Mouse (Mus musculus) intestine, embryonic 14.5 days (tissue): ENCODE data around the gene Rnls. TPM values are rescaled to one million over a fixed set of nuclear protein-coding genes. Genes with fewer than 3 reads are reported as not detected.

Experiments used
- ATAC-seq: fragments of 200-750 bp; cut with Nextera tagmentation; replicated peaks from 2 replicates; pipeline ENCODE4 v1.8.0; 2017; ENCODE audit warnings: low read depth, moderate number of reproducible peaks, moderate TSS enrichment, moderate library complexity; ENCODE audit not compliant: low FRiP score, low TSS enrichment
- DNase-seq: peaks from one replicate; pipeline ENCODE4 v3.0.0-alpha.2; 2018; ENCODE audit warnings: low spot score
- H3K27ac ChIP-seq: fragments of 300-500 bp; sonication (generic); 2 replicates; pipeline ENCODE4 v1.5.1; 2014; ENCODE audit warnings: low read depth, mild to moderate bottlenecking, control low read depth
- H3K27me3 ChIP-seq: fragments of 300-500 bp; sonication (generic); replicated peaks from 2 replicates; pipeline ENCODE4 v1.6.1; 2014; ENCODE audit warnings: low read length, control low read depth; ENCODE audit not compliant: control insufficient read depth, insufficient read depth
- H3K36me3 ChIP-seq: fragments of 300-500 bp; sonication (generic); 2 replicates; pipeline ENCODE4 v1.6.1; 2014; ENCODE audit warnings: low read length, control low read depth; ENCODE audit not compliant: control insufficient read depth, insufficient read depth
- H3K4me1 ChIP-seq: fragments of 300-500 bp; sonication (generic); replicated peaks from 2 replicates; pipeline ENCODE4 v1.6.1; 2014; ENCODE audit warnings: low read length, control low read depth, mixed read lengths; ENCODE audit not compliant: control insufficient read depth, insufficient read depth
- H3K4me2 ChIP-seq: fragments of 300-500 bp; sonication (generic); 2 replicates; pipeline ENCODE4 v1.6.1; 2014; ENCODE audit warnings: low read length
- H3K4me3 ChIP-seq: fragments of 300-500 bp; sonication (generic); 2 replicates; pipeline ENCODE4 v1.5.1; 2014; ENCODE audit warnings: low read depth, low read length, control low read depth, mixed read lengths
- H3K9ac ChIP-seq: fragments of 300-500 bp; sonication (generic); 2 replicates; pipeline ENCODE4 v1.6.1; 2014; ENCODE audit warnings: mild to moderate bottlenecking, low read length
- H3K9me3 ChIP-seq: fragments of 300-500 bp; sonication (generic); 2 replicates; pipeline ENCODE4 v1.6.1; 2016; ENCODE audit warnings: low read length, control low read depth; ENCODE audit not compliant: control insufficient read depth
- WGBS: fragments of 180-500 bp; shearing (Covaris S2); extraction: QIAGEN DNeasy Blood & Tissue Kit; methylation state at CpG from one replicate; pipeline ENCODE4 v1.1.7; 2014; 5-methylcytosine and 5-hydroxymethylcytosine counted together
- polyA plus RNA-seq: library from polyadenylated mRNA; unstranded; fragments of >200 nt; fragmentation: Nextera tagmentation; extraction: Ambion mirVana; gene quantifications from 2 replicates; pipeline ENCODE4 v1.2.1, GENCODE M21; 2014

The Rnls gene
- polyA plus RNA-seq, 1 experiment from 2014 or later = 6.4 TPM

DNA sequence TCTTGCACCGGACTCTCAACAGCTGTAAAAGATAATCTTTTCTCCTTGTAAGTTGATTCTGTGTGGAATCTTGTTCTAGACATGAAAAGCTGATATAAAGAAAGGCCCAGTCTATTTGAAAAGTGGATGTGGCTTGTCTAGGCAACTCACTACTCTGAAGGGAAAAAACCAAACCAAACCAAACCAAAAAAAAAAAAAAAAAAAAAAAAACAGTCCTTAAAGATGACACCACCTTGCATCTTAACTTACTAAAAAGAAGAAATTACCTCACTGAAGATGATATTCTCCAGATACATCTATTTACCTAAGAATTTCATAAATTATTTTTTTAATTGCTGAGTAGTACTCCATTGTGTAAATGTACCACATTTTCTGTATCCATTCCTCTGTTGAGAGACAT lies 230.2 kb downstream of the Rnls start:
- H3K4me2 ChIP-seq = no peak overlapping the region
- H3K27me3 ChIP-seq = no peaks in the 10 kb centered on the region
- peaks cover 5% of the 10 kb centered on the region for H3K4me1 ChIP-seq
- H3K27ac ChIP-seq = no peak overlapping the region
- ATAC-seq = no peak
- no peak for DNase-seq
- no peaks in the 10 kb centered on the region for H3K9me3 ChIP-seq
- H3K9ac ChIP-seq = no peak overlapping the region
- H3K4me3 ChIP-seq = no peak overlapping the region
- WGBS = 71% methylated on average over 1 of the region's 1 CpGs
- H3K36me3 ChIP-seq = no peaks in the 10 kb centered on the region

DNA sequence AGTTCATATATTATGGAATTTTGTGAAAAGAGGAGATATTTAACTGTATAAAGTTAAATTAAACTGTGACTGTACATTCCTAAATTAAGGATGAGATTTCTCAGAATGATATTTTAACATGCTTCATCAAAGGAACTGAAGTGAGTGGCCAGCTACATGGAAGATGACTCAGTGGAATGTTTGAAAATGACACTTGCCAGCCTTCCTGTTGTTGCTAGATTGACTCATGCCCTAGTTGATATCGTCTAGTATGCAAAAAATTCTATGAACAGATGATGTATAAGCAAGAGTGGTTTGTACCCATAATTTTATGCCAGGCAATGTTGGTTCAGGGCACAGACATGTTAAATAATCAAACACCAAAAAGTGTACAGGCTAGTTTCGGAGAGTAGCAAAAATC lies 232.2 kb downstream of the Rnls start:
- H3K27me3 ChIP-seq = no peaks in the 10 kb centered on the region
- WGBS = 85% methylated on average over 2 of the region's 2 CpGs
- no peak overlapping the region for H3K4me3 ChIP-seq
- H3K9ac ChIP-seq = no peak overlapping the region
- H3K36me3 ChIP-seq = no peaks in the 10 kb centered on the region
- H3K4me1 ChIP-seq = no peaks in the 10 kb centered on the region
- H3K9me3 ChIP-seq = no peaks in the 10 kb centered on the region
- DNase-seq (no peak), ATAC-seq (no peak)
- no peak overlapping the region for H3K27ac ChIP-seq
- no peak overlapping the region for H3K4me2 ChIP-seq

DNA sequence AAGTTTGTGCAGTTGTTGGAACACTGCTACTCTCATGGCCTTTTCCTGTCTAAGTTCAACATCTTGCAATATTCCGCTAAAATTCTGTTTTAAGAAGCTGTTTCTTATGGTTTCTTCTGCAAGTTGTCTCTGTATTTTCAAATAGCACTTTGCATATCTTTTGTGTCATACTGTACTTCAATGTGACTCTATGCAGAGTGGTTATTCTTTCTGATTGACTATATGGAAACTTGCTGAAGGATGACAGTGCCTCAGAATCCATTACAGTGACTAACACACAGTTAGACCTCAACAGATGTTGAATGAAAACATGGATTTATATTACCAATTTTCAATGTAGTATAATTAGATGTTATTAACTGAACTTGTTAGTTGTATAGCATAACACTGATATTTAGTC lies 232.9 kb downstream of the Rnls start:
- H3K27me3 ChIP-seq = no peaks in the 10 kb centered on the region
- H3K9ac ChIP-seq = no peak overlapping the region
- no peak overlapping the region for H3K4me3 ChIP-seq
- ATAC-seq (no peak), DNase-seq (no peak)
- no peak overlapping the region for H3K4me2 ChIP-seq
- H3K4me1 ChIP-seq = no peaks in the 10 kb centered on the region
- H3K9me3 ChIP-seq = no peaks in the 10 kb centered on the region
- 100% methylated on average over 1 of the region's 1 CpGs for WGBS
- no peak overlapping the region for H3K27ac ChIP-seq
- no peaks in the 10 kb centered on the region for H3K36me3 ChIP-seq

DNA sequence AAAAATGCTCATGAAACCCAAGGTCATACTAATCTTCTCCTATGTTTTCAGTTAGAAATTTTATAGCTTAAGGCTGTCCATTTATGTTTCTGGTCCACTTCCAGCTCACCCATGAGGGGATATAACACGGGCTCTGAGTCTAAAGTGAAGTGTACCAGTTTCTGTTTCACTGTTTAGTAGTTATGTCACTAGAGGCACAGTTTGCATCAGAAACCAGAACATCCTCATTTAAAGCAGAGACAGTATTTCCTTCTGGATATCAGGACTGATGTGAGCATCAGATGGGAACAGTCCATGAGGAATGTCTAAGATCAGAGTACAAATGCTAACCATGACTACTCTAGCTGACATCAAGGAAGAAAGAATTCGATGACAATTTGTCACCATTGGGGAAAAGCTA lies 233.9 kb downstream of the Rnls start:
- DNase-seq = no peak
- Histone ChIP-seq H3K27me3 (no peaks in the 10 kb centered on the region), H3K27ac (no peak overlapping the region), H3K9ac (no peak overlapping the region), H3K4me3 (no peak overlapping the region), H3K36me3 (no peaks in the 10 kb centered on the region), H3K9me3 (no peaks in the 10 kb centered on the region), H3K4me2 (no peak overlapping the region), H3K4me1 (no peaks in the 10 kb centered on the region)
- 76% methylated on average over 2 of the region's 2 CpGs for WGBS
- no peak for ATAC-seq

DNA sequence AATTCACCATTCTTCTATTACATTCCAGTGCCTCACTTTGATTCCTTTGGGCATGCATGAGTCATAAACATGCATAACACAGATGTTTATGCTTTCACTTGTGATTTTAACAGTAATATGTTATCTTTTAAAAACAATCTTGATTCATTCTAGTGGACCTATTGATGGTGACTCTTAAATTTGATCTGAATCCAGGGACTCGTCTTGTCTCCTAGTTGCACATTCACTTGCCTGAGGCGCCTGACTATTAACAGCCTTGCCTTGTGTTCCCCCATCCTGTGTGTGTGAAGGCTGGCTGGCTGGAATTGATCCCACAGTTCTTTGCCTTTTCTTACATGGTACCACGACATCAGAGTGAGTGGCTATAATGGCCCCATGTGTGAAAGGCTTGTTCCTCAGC lies 243.7 kb downstream of the Rnls start:
- ATAC-seq = no peak
- H3K27me3 ChIP-seq = no peaks in the 10 kb centered on the region
- no peak overlapping the region for H3K9ac ChIP-seq
- H3K4me1 ChIP-seq = no peaks in the 10 kb centered on the region
- no peaks in the 10 kb centered on the region for H3K9me3 ChIP-seq
- H3K4me3 ChIP-seq = no peak overlapping the region
- DNase-seq = no peak
- H3K27ac ChIP-seq = no peak overlapping the region
- no peak overlapping the region for H3K4me2 ChIP-seq
- WGBS = 80% methylated on average over 3 of the region's 3 CpGs
- H3K36me3 ChIP-seq = no peaks in the 10 kb centered on the region

DNA sequence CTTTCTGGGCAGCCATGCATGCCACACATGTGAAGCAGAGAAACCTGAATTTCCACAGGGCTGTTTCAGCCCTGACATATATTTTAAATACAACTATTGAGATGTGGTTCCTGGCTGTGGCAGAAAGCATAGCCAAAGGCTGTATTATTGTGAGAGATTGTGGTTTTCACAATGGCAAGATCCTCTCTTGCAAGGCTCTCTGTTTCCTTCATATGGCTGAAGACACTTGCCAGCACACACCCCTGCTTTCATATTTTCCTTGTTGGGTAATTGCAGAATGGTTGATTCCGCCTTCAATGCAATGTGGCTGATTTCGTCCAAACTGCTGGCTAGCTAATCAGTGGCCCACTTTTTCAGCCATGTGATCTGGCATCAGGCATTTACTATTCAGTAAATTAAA lies 248.9 kb downstream of the Rnls start:
- no peaks in the 10 kb centered on the region for H3K36me3 ChIP-seq
- 87% methylated on average over 2 of the region's 2 CpGs for WGBS
- no peaks in the 10 kb centered on the region for H3K27me3 ChIP-seq
- no peak overlapping the region for H3K9ac ChIP-seq
- H3K4me2 ChIP-seq = no peak overlapping the region
- no peak for DNase-seq
- no peaks in the 10 kb centered on the region for H3K9me3 ChIP-seq
- ATAC-seq = no peak
- H3K4me1 ChIP-seq = no peaks in the 10 kb centered on the region
- H3K27ac ChIP-seq = no peak overlapping the region
- no peak overlapping the region for H3K4me3 ChIP-seq

DNA sequence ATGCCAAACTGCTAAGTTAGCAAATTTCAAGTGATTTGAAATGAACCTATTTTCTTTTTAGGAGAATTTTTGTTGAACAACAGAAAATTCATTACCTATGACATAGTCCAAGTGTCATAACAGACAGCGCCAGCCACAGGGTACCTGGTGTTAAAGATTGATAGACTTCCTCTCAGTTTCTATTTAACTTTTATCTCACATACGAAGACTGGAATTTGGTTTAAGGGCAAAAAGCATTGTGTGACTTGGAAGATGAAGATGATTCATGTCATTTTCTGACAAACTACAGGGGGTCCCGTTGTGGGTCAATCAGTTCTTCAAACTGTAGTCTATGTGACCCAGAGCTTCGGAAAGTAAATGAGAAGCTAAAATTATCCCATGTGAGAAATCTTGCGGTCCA lies 254.8 kb downstream of the Rnls start:
- no peak for DNase-seq
- H3K36me3 ChIP-seq = no peaks in the 10 kb centered on the region
- WGBS = 81% methylated on average over 5 of the region's 5 CpGs
- no peak overlapping the region for H3K27ac ChIP-seq
- H3K4me1 ChIP-seq = no peaks in the 10 kb centered on the region
- no peaks in the 10 kb centered on the region for H3K9me3 ChIP-seq
- no peaks in the 10 kb centered on the region for H3K27me3 ChIP-seq
- no peak overlapping the region for H3K4me2 ChIP-seq
- H3K9ac ChIP-seq = no peak overlapping the region
- H3K4me3 ChIP-seq = no peak overlapping the region
- ATAC-seq = no peak

DNA sequence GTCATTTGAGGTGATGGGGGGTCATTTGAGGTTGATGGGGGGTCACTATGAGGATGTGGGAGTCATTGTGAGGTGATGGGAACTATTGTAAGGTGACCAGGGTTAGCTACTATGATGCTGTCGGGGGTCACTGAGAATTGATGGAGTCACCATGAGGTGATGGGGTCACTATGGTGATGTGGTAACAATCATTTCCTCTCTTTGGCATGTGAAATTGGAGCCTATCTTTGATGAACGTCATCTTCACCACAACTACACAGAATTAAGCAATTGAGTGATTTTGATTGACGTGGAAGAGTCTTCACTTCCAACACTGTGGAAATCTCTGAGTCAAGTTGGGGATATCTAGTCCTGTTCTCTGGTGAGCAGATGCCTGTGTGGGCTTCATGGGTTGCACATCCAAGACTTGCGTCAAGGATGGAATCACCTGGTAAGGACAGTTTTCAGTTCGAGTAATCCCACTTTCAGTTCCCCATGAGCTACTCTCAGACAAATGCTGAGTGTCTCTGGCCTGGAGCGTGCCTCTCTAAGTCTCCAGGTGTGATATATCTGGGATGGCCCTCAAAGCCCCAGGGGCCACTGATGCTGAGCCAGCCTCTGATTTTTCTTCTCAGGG lies 269.4 kb downstream of the Rnls start:
- Histone ChIP-seq H3K4me2 (no peak overlapping the region), H3K4me1 (no peaks in the 10 kb centered on the region), H3K36me3 (no peaks in the 10 kb centered on the region), H3K27me3 (no peaks in the 10 kb centered on the region), H3K4me3 (no peak overlapping the region), H3K9ac (no peak overlapping the region), H3K27ac (no peak overlapping the region), H3K9me3 (no peaks in the 10 kb centered on the region)
- DNase-seq (no peak), ATAC-seq (no peak)
- WGBS = 88% methylated on average over 6 of the region's 6 CpGs

DNA sequence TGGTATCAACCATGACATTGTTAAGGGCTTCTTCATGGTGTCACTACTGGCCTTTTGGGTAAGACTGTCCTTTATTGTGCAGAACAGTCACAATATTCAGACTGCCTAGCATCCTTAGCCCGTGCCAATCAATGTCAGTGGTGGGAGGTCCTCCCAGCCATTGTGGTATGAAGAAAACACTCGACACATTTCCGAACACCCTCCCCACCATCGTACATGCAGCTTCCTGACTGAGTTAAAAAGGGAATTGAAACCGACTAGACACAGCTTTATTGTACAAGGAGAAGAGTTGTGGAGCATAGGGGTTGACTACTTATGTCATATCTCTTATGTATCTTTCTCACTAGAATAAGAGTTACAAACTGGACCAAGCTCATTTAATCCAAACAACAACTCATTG lies 272.1 kb downstream of the Rnls start:
- 87% methylated on average over 5 of the region's 5 CpGs for WGBS
- DNase-seq = no peak
- Histone ChIP-seq H3K4me1 (no peaks in the 10 kb centered on the region), H3K9ac (no peak overlapping the region), H3K27ac (no peak overlapping the region), H3K27me3 (no peaks in the 10 kb centered on the region), H3K4me3 (no peak overlapping the region), H3K36me3 (no peaks in the 10 kb centered on the region), H3K9me3 (no peaks in the 10 kb centered on the region), H3K4me2 (no peak overlapping the region)
- ATAC-seq = no peak
